Mouse (Mus musculus) CH12.LX (cell line): Measurements from ENCODE around the gene Dlgap1. TPM values are rescaled to one million over a fixed set of nuclear protein-coding genes. Genes with fewer than 3 reads are reported as not detected.
A peak's percentile ranks its signal among the peaks of the same experiment; 100 is the strongest.

ENCODE experiments used
- DNase-seq: peaks from one replicate; pipeline ENCODE4 v3.0.0-alpha.2; 2013; ENCODE audit errors: extremely low read depth
- H3K27ac ChIP-seq: 2 replicates; pipeline ENCODE4 v1.5.1; 2012; ENCODE audit warnings: low read depth, mild to moderate bottlenecking, control low read depth, moderate library complexity; ENCODE audit not compliant: insufficient read depth
- H3K27me3 ChIP-seq: replicated peaks from 2 replicates; pipeline ENCODE3; 2012; ENCODE audit warnings: inconsistent platforms
- H3K36me3 ChIP-seq, 2 experiments: replicated peaks in 1 of 2; 2 replicates each; pipeline versions ENCODE3 to v1.6.1; 2012; ENCODE audit warnings: inconsistent platforms in 1 of 2, low read length in 1 of 2, mild to moderate bottlenecking in 1 of 2, mixed read lengths in 1 of 2, moderate library complexity in 1 of 2; ENCODE audit not compliant: control insufficient read depth in 1 of 2, insufficient read depth in 1 of 2
- H3K4me1 ChIP-seq, 2 experiments: 2 replicates each; pipeline ENCODE4 v1.6.1; 2012; ENCODE audit warnings: inconsistent platforms in 1 of 2, moderate library complexity in 1 of 2; ENCODE audit not compliant: insufficient read depth in 2 of 2, control insufficient read depth in 1 of 2
- H3K4me2 ChIP-seq: 2 replicates; pipeline ENCODE4 v1.6.1; 2012; ENCODE audit warnings: low read depth, mild to moderate bottlenecking, control low read depth; ENCODE audit not compliant: poor library complexity, insufficient read depth, severe bottlenecking
- H3K4me3 ChIP-seq, 3 experiments: fragments of 150-350 bp in 1 of 3; sonication (generic) in 1 of 3; replicated peaks in 1 of 3; 2 replicates each; pipeline versions ENCODE3 to v1.5.1; 2011 to 2012; ENCODE audit warnings: low read depth in 2 of 3, low read length in 2 of 3, mild to moderate bottlenecking in 2 of 3, moderate library complexity in 2 of 3, control low read depth in 1 of 3, improper control_type of control experiment in 1 of 3, inconsistent platforms in 1 of 3, mixed read lengths in 1 of 3; ENCODE audit not compliant: poor library complexity in 1 of 3
- H3K79me2 ChIP-seq: replicated peaks from 2 replicates; pipeline ENCODE4 v1.6.1; 2012; ENCODE audit warnings: mild to moderate bottlenecking, moderate library complexity; ENCODE audit not compliant: control insufficient read depth, poor library complexity, insufficient read depth, severe bottlenecking; ENCODE audit errors: extremely low read depth
- H3K9ac ChIP-seq: 2 replicates; pipeline ENCODE4 v1.6.1; 2012; ENCODE audit warnings: low read depth, mild to moderate bottlenecking, control low read depth, moderate library complexity; ENCODE audit not compliant: insufficient read depth
- H3K9me3 ChIP-seq: replicated peaks from 2 replicates; pipeline ENCODE3; 2012; ENCODE audit warnings: low read length, inconsistent platforms, mixed read lengths
- BHLHE40 ChIP-seq: IDR thresholded peaks from 2 replicates; pipeline ENCODE4 v1.6.1; 2011; ENCODE audit warnings: mild to moderate bottlenecking, low read depth, low read length, improper control_type of control experiment
- CHD1 ChIP-seq: IDR thresholded peaks from 2 replicates; pipeline ENCODE4 v1.6.1; 2012; ENCODE audit warnings: low read depth, low read length, improper control_type of control experiment, inconsistent platforms
- CHD2 ChIP-seq: IDR thresholded peaks from 2 replicates; pipeline ENCODE4 v1.6.1; 2011; ENCODE audit warnings: low read length, improper control_type of control experiment
- CTCF ChIP-seq, 2 experiments: IDR thresholded peaks in 1 of 2; conservative IDR thresholded peaks in 1 of 2; 2 replicates each; pipeline ENCODE4 v1.5.1; 2011 to 2012; ENCODE audit warnings: low read depth in 2 of 2, low read length in 2 of 2, improper control_type of control experiment in 1 of 2, inconsistent platforms in 1 of 2, mild to moderate bottlenecking in 1 of 2, moderate library complexity in 1 of 2
- ELF1 ChIP-seq: IDR thresholded peaks from 2 replicates; pipeline ENCODE4 v1.6.1; 2014; ENCODE audit warnings: low read depth, mild to moderate bottlenecking, inconsistent platforms, low read length, improper control_type of control experiment
- EP300 ChIP-seq: IDR thresholded peaks from 2 replicates; pipeline ENCODE4 v1.6.1; 2011; ENCODE audit warnings: low read length, improper control_type of control experiment
- ETS1 ChIP-seq: conservative IDR thresholded peaks from 2 replicates; pipeline ENCODE4 v1.6.1; 2012; ENCODE audit warnings: low read depth, mild to moderate bottlenecking, inconsistent platforms, low read length, improper control_type of control experiment, moderate library complexity
- GABPA ChIP-seq: IDR thresholded peaks from 2 replicates; pipeline ENCODE4 v1.6.1; 2012; ENCODE audit warnings: low read depth, low read length, improper control_type of control experiment, inconsistent platforms; ENCODE audit not compliant: insufficient replicate concordance
- HCFC1 ChIP-seq: IDR thresholded peaks from 2 replicates; pipeline ENCODE4 v1.6.1; 2012; ENCODE audit warnings: low read depth, mild to moderate bottlenecking, inconsistent platforms, low read length, improper control_type of control experiment
- IRF4 ChIP-seq: IDR thresholded peaks from 2 replicates; pipeline ENCODE4 v1.6.1; 2014; ENCODE audit warnings: low read depth, mild to moderate bottlenecking, inconsistent platforms, low read length, improper control_type of control experiment
- JUND ChIP-seq: conservative IDR thresholded peaks from 2 replicates; pipeline ENCODE4 v1.6.1; 2011; ENCODE audit warnings: low read depth, low read length, improper control_type of control experiment
- KAT2A ChIP-seq: IDR thresholded peaks from 2 replicates; pipeline ENCODE4 v1.6.1; 2012; ENCODE audit warnings: low read length, improper control_type of control experiment, inconsistent platforms; ENCODE audit not compliant: insufficient replicate concordance
- MAFK ChIP-seq: IDR thresholded peaks from 2 replicates; pipeline ENCODE4 v1.6.1; 2011; ENCODE audit warnings: low read length, improper control_type of control experiment; ENCODE audit not compliant: insufficient replicate concordance
- MAX ChIP-seq: IDR thresholded peaks from 2 replicates; pipeline ENCODE4 v1.6.1; 2011; ENCODE audit warnings: low read length, improper control_type of control experiment
- MAZ ChIP-seq: IDR thresholded peaks from 2 replicates; pipeline ENCODE4 v1.6.1; 2012; ENCODE audit warnings: low read depth, mild to moderate bottlenecking, inconsistent platforms, low read length, improper control_type of control experiment, moderate library complexity
- MEF2A ChIP-seq: IDR thresholded peaks from 2 replicates; pipeline ENCODE4 v1.6.1; 2014; ENCODE audit warnings: low read depth, mild to moderate bottlenecking, inconsistent platforms, low read length, improper control_type of control experiment, borderline replicate concordance
- MXI1 ChIP-seq: IDR thresholded peaks from 2 replicates; pipeline ENCODE4 v1.6.1; 2011; ENCODE audit warnings: mild to moderate bottlenecking, low read depth, low read length, improper control_type of control experiment
- MYC ChIP-seq: IDR thresholded peaks from 2 replicates; pipeline ENCODE4 v1.6.1; 2011; ENCODE audit warnings: low read depth, mild to moderate bottlenecking, improper control_type of control experiment, low read length
- NRF1 ChIP-seq: IDR thresholded peaks from 2 replicates; pipeline ENCODE4 v1.6.1; 2014; ENCODE audit warnings: low read depth, mild to moderate bottlenecking, inconsistent platforms, low read length, improper control_type of control experiment, moderate library complexity
- POLR2A ChIP-seq: IDR thresholded peaks from 2 replicates; pipeline ENCODE4 v1.6.1; 2011; ENCODE audit warnings: low read depth, mild to moderate bottlenecking, improper control_type of control experiment, low read length
- POLR2AphosphoS2 ChIP-seq: IDR thresholded peaks from 2 replicates; pipeline ENCODE4 v1.6.1; 2011; ENCODE audit warnings: low read depth, low read length, improper control_type of control experiment
- RCOR1 ChIP-seq: conservative IDR thresholded peaks from 2 replicates; pipeline ENCODE4 v1.6.1; 2012; ENCODE audit warnings: low read depth, mild to moderate bottlenecking, inconsistent platforms, low read length, improper control_type of control experiment
- SIN3A ChIP-seq: IDR thresholded peaks from 2 replicates; pipeline ENCODE4 v1.6.1; 2012; ENCODE audit warnings: low read length, improper control_type of control experiment, inconsistent platforms
- SMC3 ChIP-seq: IDR thresholded peaks from 2 replicates; pipeline ENCODE4 v1.6.1; 2011; ENCODE audit warnings: low read depth, low read length, improper control_type of control experiment
- TBP ChIP-seq: conservative IDR thresholded peaks from 2 replicates; pipeline ENCODE4 v1.6.1; 2011; ENCODE audit warnings: low read depth, low read length, improper control_type of control experiment
- TCF12 ChIP-seq: IDR thresholded peaks from 2 replicates; pipeline ENCODE4 v1.6.1; 2014; ENCODE audit warnings: low read depth, mild to moderate bottlenecking, inconsistent platforms, low read length, improper control_type of control experiment
- UBTF ChIP-seq: IDR thresholded peaks from 2 replicates; pipeline ENCODE4 v1.6.1; 2012; ENCODE audit warnings: low read depth, mild to moderate bottlenecking, inconsistent platforms, low read length, improper control_type of control experiment, moderate library complexity
- USF1 ChIP-seq: IDR thresholded peaks from 2 replicates; pipeline ENCODE4 v1.6.1; 2014; ENCODE audit warnings: low read depth, mild to moderate bottlenecking, inconsistent platforms, low read length, improper control_type of control experiment
- USF2 ChIP-seq: conservative IDR thresholded peaks from 2 replicates; pipeline ENCODE4 v1.6.1; 2011; ENCODE audit warnings: low read depth, low read length, improper control_type of control experiment
- ZC3H11A ChIP-seq: IDR thresholded peaks from 2 replicates; pipeline ENCODE4 v1.6.1; 2012; ENCODE audit warnings: low read depth, mild to moderate bottlenecking, inconsistent platforms, low read length, improper control_type of control experiment
- ZNF384 ChIP-seq: IDR thresholded peaks from 2 replicates; pipeline ENCODE4 v1.6.1; 2012; ENCODE audit warnings: low read depth, low read length, improper control_type of control experiment, inconsistent platforms
- dilution Hi-C: fragments of 300-500 bp; cut with MboI; formaldehyde crosslinking; loops from 2 replicates; pipeline ENCODE4 v1.14.3; 2020; ENCODE audit warnings: low sequenced_read_pairs; ENCODE audit not compliant: extremely low pct_unique_long_range_greater_than_20kb, extremely low pct_ligation_motif_present
- in situ Hi-C: fragments of 300-500 bp; cut with MboI; formaldehyde crosslinking; loops from 3 replicates; pipeline ENCODE4 v1.14.3; 2019; ENCODE audit warnings: low sequenced_read_pairs, low pct_ligation_motif_present, low pct_unique_long_range_greater_than_20kb, mixed read lengths
- polyA plus RNA-seq: library from polyadenylated mRNA; unstranded; fragments of >175 nt; gene quantifications from 2 replicates; pipeline ENCODE4 v1.2.1, GENCODE M21; 2012; ENCODE audit warnings: low read depth; ENCODE audit not compliant: insufficient read length
- total RNA-seq, 2 experiments: library from RNA; depleted of rRNA; stranded (reverse); fragments of 300-350 nt in 1 of 2; fragments of >200 nt in 1 of 2; gene quantifications; 2 replicates each; pipeline ENCODE4 v1.2.3; 2012 to 2014

Gene Dlgap1
- total and polyA plus RNA-seq, 3 experiments, result 0.51 to 2.7 (median 1.2) TPM

DNA sequence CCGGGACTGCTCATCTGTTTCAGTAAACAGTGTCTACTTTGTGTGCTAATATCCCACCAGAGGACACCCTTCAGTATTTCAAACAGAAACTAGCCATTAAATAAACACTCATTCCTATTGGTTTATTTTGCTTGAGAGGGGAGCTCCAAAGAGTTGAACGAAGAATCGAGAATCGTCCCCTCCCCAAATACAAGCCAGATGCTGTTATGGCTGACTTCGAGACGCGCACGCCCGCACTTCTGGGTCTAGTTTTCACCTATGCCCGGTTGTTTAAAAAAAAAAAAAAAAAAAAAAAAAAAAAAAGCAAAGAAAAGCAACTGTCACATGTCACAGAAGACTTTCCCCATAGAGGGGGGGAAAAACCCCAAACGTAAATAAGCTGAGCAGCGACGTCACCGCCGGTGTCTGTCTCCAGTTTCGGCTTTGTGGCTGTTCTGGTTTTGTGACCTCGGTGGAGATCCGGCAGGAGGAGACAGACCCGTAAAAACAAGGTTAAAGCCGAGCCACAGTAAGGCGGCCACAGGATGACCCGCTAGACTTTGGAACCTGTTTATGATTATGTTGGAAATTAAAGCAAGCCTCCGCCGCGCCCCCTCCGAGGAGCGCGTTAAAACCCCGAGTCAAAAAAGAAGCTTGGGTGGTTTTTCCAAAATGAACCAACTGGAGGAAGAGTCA is 883.3 kb downstream of the Dlgap1 start (continued):
- TF ChIP-seq USF1 (peak; percentile 71), SMC3 (peak; percentile 31; the same call in 1 of the 2 replicates), ZNF384 (peak; percentile 99), ETS1 (peak; percentile 93), MAFK (peak; percentile 40; the same call in 1 of the 2 replicates), HCFC1 (no peak; the same call in 1 of the 2 replicates), NRF1 (no peak), UBTF (peak; percentile 13; the same call in 1 of the 2 replicates), MEF2A (peak; percentile 89)

DNA sequence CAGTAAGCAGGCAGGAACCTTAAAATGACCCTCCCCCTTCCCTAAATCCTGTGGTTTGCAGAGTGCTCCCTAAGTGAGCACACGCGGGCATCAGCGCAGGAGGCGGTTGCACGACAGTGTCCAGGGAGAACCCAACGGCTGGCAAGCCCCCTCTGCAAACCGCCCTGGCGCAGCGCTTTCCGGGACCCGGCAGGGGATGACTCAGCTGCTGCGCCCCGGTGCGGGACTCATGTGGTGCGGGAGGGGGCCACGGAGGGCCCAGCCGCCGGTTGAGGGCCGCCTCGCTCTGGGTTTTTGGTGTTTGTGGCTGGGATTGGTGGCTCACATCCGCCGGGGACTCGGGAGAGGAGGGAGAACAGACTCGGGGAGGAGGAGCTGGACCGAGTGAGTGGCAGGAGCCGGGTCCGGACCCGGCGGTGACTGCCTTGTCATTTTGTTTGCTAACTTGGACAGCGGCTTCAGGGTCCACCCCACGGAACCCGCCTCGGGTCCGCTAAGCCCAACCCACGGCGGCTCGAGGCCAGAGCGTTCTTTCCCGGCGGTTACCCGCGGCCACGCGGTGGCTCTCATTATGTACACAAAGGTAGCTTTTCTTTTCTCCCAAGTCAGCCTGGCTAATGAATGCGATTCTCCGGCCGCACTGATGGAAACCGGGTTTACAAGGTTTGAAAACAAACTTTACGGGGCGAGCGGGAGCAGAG is 884.0 kb downstream of the Dlgap1 start:
- in situ Hi-C loops (loop anchor here (5.0 kb wide), 1 partner anchor 59 kb away; no protein-coding TSS in a partner anchor), dilution Hi-C loops (no loop called here)
- peaks cover 0 to 29% of the 10 kb centered on the region in 2 experiments for H3K36me3 ChIP-seq

More for the DNA sequence above, 884.0 kb downstream of the Dlgap1 start:
- peaks cover 0 to 20% of the 10 kb centered on the region in 2 experiments; a peak in 3 of 4 replicates for H3K4me1 ChIP-seq
- peak overlapping the region; percentile 97 for H3K27ac ChIP-seq
- H3K9me3 ChIP-seq, result no peaks in the 10 kb centered on the region
- peak overlapping the region; percentile 92 for H3K9ac ChIP-seq
- no peak overlapping the region; the same call in 1 of the 2 replicates for H3K4me2 ChIP-seq
- TF ChIP-seq ELF1, result no peak
- TF ChIP-seq JUND, result no peak
- TF ChIP-seq KAT2A, result 0 out of 2 replicates have a peak, but pooled peaks have one; percentile 35
- peak; percentile 24 for TF ChIP-seq BHLHE40
- TF ChIP-seq ZC3H11A, result no peak
- TF ChIP-seq TBP, result no peak
- TF ChIP-seq SIN3A, result no peak
- no peak for TF ChIP-seq GABPA
- TF ChIP-seq POLR2AphosphoS2, result no peak; the same call in 1 of the 2 replicates
- peak; percentile 72; the same call in 1 of the 2 replicates for TF ChIP-seq MAZ
- no peak for TF ChIP-seq ETS1
- TF ChIP-seq MAX, result peak; percentile 40; the same call in 1 of the 2 replicates
- TF ChIP-seq CTCF (conservative IDR thresholded peaks at IDR 0.05 in 1 of 2, IDR thresholded peaks at IDR 0.05 in 1 of 2; ENCODE audit: low read depth in 2 of 2, low read length in 2 of 2), result no peak; a peak in 1 of 4 replicates
- TF ChIP-seq NRF1, result no peak; the same call in 1 of the 2 replicates
- TF ChIP-seq EP300, result no peak; the same call in 1 of the 2 replicates
- 0 out of 2 replicates have a peak, but pooled peaks have one; percentile 49 for TF ChIP-seq CHD2
- TF ChIP-seq TCF12, result peak; percentile 49; the same call in 1 of the 2 replicates
- TF ChIP-seq IRF4, result peak; percentile 42; the same call in 1 of the 2 replicates
- no peak for TF ChIP-seq USF1
- peak; percentile 81 for TF ChIP-seq RCOR1
- TF ChIP-seq USF2, result no peak
- TF ChIP-seq MXI1, result no peak; the same call in 1 of the 2 replicates
- TF ChIP-seq CHD1, result no peak; the same call in 1 of the 2 replicates
- peak; percentile 12; the same call in 1 of the 2 replicates for TF ChIP-seq POLR2A
- TF ChIP-seq MYC, result peak; percentile 5; the same call in 1 of the 2 replicates
- peak; percentile 89 for TF ChIP-seq UBTF
- DNase-seq, result peak; percentile 65
- H3K27me3 ChIP-seq, result no peaks in the 10 kb centered on the region
- peak overlapping the region; percentile 76 to 94 (median 87) for H3K4me3 ChIP-seq
- peaks cover 56% of the 10 kb centered on the region for H3K79me2 ChIP-seq
